Mouse (Mus musculus) MEL (cell line): Measurements from ENCODE around the gene Prkce. TPM values are rescaled to one million over a fixed set of nuclear protein-coding genes. Genes with fewer than 3 reads are reported as not detected.

Experiments
- DNase-seq: peaks from one replicate; pipeline ENCODE4 v3.0.0; 2011; ENCODE audit warnings: low read depth, low spot score
- H3K27ac ChIP-seq: 2 replicates; pipeline ENCODE4 v1.5.1; 2012; ENCODE audit warnings: low read depth, mild to moderate bottlenecking, control low read depth, low read length, moderate library complexity; ENCODE audit not compliant: control insufficient read depth
- H3K27me3 ChIP-seq, 2 experiments: fragments of 150-350 bp in 1 of 2; sonication (generic) in 1 of 2; 2 replicates each; pipeline ENCODE4 v1.6.1; 2012; ENCODE audit warnings: low read length in 2 of 2, mild to moderate bottlenecking in 2 of 2, improper control_type of control experiment in 1 of 2, moderate library complexity in 1 of 2; ENCODE audit not compliant: insufficient read depth in 2 of 2, control insufficient read depth in 1 of 2
- H3K36me3 ChIP-seq, 2 experiments: 2 replicates each; pipeline ENCODE4 v1.6.1; 2012 to 2014; ENCODE audit warnings: low read length in 2 of 2, improper control_type of control experiment in 1 of 2, inconsistent platforms in 1 of 2, mild to moderate bottlenecking in 1 of 2; ENCODE audit not compliant: insufficient read depth in 2 of 2, control insufficient read depth in 1 of 2
- H3K4me1 ChIP-seq, 2 experiments: fragments of 150-350 bp in 1 of 2; sonication (generic) in 1 of 2; 2 replicates each; pipeline ENCODE4 v1.6.1; 2012; ENCODE audit warnings: low read length in 2 of 2, improper control_type of control experiment in 1 of 2, mild to moderate bottlenecking in 1 of 2; ENCODE audit not compliant: insufficient read depth in 2 of 2, control insufficient read depth in 1 of 2
- H3K4me3 ChIP-seq, 2 experiments: fragments of 150-350 bp in 1 of 2; sonication (generic) in 1 of 2; 2 replicates each; pipeline ENCODE4 v1.5.1; 2012; ENCODE audit warnings: low read depth in 2 of 2, low read length in 2 of 2, mild to moderate bottlenecking in 2 of 2, moderate library complexity in 2 of 2, control low read depth in 1 of 2, improper control_type of control experiment in 1 of 2; ENCODE audit not compliant: control insufficient read depth in 1 of 2, insufficient read depth in 1 of 2
- H3K79me2 ChIP-seq: 2 replicates; pipeline ENCODE4 v1.6.1; 2012; ENCODE audit warnings: mild to moderate bottlenecking, low read length, moderate library complexity; ENCODE audit not compliant: control insufficient read depth, poor library complexity, insufficient read depth
- H3K9ac ChIP-seq: 2 replicates; pipeline ENCODE4 v1.6.1; 2012; ENCODE audit warnings: low read depth, mild to moderate bottlenecking, control low read depth, low read length, moderate library complexity; ENCODE audit not compliant: control insufficient read depth, poor library complexity, severe bottlenecking
- H3K9me3 ChIP-seq: fragments of 150-350 bp; sonication (generic); replicated peaks from 2 replicates; pipeline ENCODE4 v1.6.1; 2012; ENCODE audit warnings: mild to moderate bottlenecking, low read length, improper control_type of control experiment, moderate library complexity; ENCODE audit not compliant: insufficient read depth
- BHLHE40 ChIP-seq: IDR thresholded peaks from 2 replicates; pipeline ENCODE4 v1.6.1; 2012; ENCODE audit warnings: low read depth, mild to moderate bottlenecking, inconsistent platforms, low read length, improper control_type of control experiment, borderline replicate concordance
- CHD2 ChIP-seq: IDR thresholded peaks from 2 replicates; pipeline ENCODE4 v1.6.1; 2011; ENCODE audit warnings: low read length, improper control_type of control experiment
- E2F4 ChIP-seq: IDR thresholded peaks from 2 replicates; pipeline ENCODE4 v1.6.1; 2011; ENCODE audit warnings: low read depth, low read length, improper control_type of control experiment, borderline replicate concordance
- ELF1 ChIP-seq: IDR thresholded peaks from 2 replicates; pipeline ENCODE4 v1.6.1; 2014; ENCODE audit warnings: low read depth, mild to moderate bottlenecking, inconsistent platforms, low read length, improper control_type of control experiment, moderate library complexity
- ETS1 ChIP-seq: IDR thresholded peaks from 2 replicates; pipeline ENCODE4 v1.6.1; 2012; ENCODE audit warnings: low read depth, mild to moderate bottlenecking, inconsistent platforms, low read length, improper control_type of control experiment, moderate library complexity
- GATA1 ChIP-seq: IDR thresholded peaks from 2 replicates; pipeline ENCODE4 v1.6.1; 2011; ENCODE audit warnings: low read depth, low read length, improper control_type of control experiment
- MAX ChIP-seq: IDR thresholded peaks from 2 replicates; pipeline ENCODE4 v1.6.1; 2011; ENCODE audit warnings: low read length, improper control_type of control experiment
- MAZ ChIP-seq: IDR thresholded peaks from 2 replicates; pipeline ENCODE4 v1.6.1; 2012; ENCODE audit warnings: low read depth, mild to moderate bottlenecking, inconsistent platforms, low read length, improper control_type of control experiment
- MEF2A ChIP-seq: IDR thresholded peaks from 2 replicates; pipeline ENCODE4 v1.6.1; 2014; ENCODE audit warnings: low read depth, mild to moderate bottlenecking, inconsistent platforms, low read length, improper control_type of control experiment; ENCODE audit not compliant: poor library complexity, insufficient replicate concordance, severe bottlenecking; ENCODE audit errors: extremely low read depth
- MXI1 ChIP-seq: IDR thresholded peaks from 2 replicates; pipeline ENCODE4 v1.6.1; 2011; ENCODE audit warnings: mild to moderate bottlenecking, low read depth, low read length, improper control_type of control experiment
- MYB ChIP-seq: IDR thresholded peaks from 2 replicates; pipeline ENCODE4 v1.6.1; 2011; ENCODE audit warnings: mild to moderate bottlenecking, low read depth, low read length, improper control_type of control experiment
- POLR2A ChIP-seq, 2 experiments: IDR thresholded peaks; 2 replicates each; pipeline ENCODE4 v1.6.1; 2011 to 2012; ENCODE audit warnings: low read length in 2 of 2, mild to moderate bottlenecking in 2 of 2, control low read depth in 1 of 2, improper control_type of control experiment in 1 of 2, low read depth in 1 of 2, moderate library complexity in 1 of 2; ENCODE audit not compliant: control insufficient read depth in 1 of 2, insufficient read depth in 1 of 2, poor library complexity in 1 of 2
- SMC3 ChIP-seq: IDR thresholded peaks from 2 replicates; pipeline ENCODE4 v1.6.1; 2011; ENCODE audit warnings: low read depth, low read length, improper control_type of control experiment
- TCF12 ChIP-seq: IDR thresholded peaks from 2 replicates; pipeline ENCODE4 v1.6.1; 2014; ENCODE audit warnings: low read depth, mild to moderate bottlenecking, inconsistent platforms, low read length, improper control_type of control experiment, moderate library complexity
- UBTF ChIP-seq: IDR thresholded peaks from 2 replicates; pipeline ENCODE4 v1.6.1; 2012; ENCODE audit warnings: low read depth, mild to moderate bottlenecking, inconsistent platforms, low read length, improper control_type of control experiment, moderate library complexity, borderline replicate concordance; ENCODE audit not compliant: insufficient read depth
- ZKSCAN1 ChIP-seq: IDR thresholded peaks from 2 replicates; pipeline ENCODE4 v1.6.1; 2012; ENCODE audit warnings: low read depth, mild to moderate bottlenecking, inconsistent platforms, low read length, improper control_type of control experiment, moderate library complexity
- ZMIZ1 ChIP-seq: IDR thresholded peaks from 2 replicates; pipeline ENCODE4 v1.6.1; 2012; ENCODE audit warnings: low read depth, mild to moderate bottlenecking, inconsistent platforms, low read length, improper control_type of control experiment, moderate library complexity
- ZNF384 ChIP-seq: IDR thresholded peaks from 2 replicates; pipeline ENCODE4 v1.6.1; 2012; ENCODE audit warnings: low read depth, mild to moderate bottlenecking, inconsistent platforms, low read length, improper control_type of control experiment
- polyA plus RNA-seq, 2 experiments: library from polyadenylated mRNA; stranded (reverse) in 1 of 2; unstranded in 1 of 2; fragments of >175 nt in 1 of 2; fragments of >200 nt in 1 of 2; gene quantifications; 2 replicates each; pipeline versions ENCODE4 v1.2.1 to v1.2.4; 2012; ENCODE audit warnings: low replicate concordance in 2 of 2, low read depth in 1 of 2; ENCODE audit not compliant: insufficient read length in 2 of 2, insufficient read depth in 1 of 2, missing spikeins in 1 of 2
- total RNA-seq: library from RNA; depleted of rRNA; stranded (reverse); fragments of 300-350 nt; gene quantifications from 2 replicates; pipeline ENCODE4 v1.2.3, GENCODE M21; 2012

Gene Prkce
- total and polyA plus RNA-seq, 3 experiments = 3.0 to 5.3 TPM; not detected in 1

GRCm38 (mm10) chr17:86529411-86529810 lies 361.8 kb downstream of the Prkce start:
- Histone ChIP-seq H3K27me3 (no peaks in the 10 kb centered on the region), H3K27ac (no peak overlapping the region), H3K36me3 (no peaks in the 10 kb centered on the region), H3K9ac (no peak overlapping the region), H3K4me3 (no peak overlapping the region), H3K9me3 (no peaks in the 10 kb centered on the region), H3K4me1 (no peaks in the 10 kb centered on the region), H3K79me2 (no peaks in the 10 kb centered on the region)
- no peak for TF ChIP-seq POLR2A (IDR thresholded peaks at IDR 0.05; ENCODE audit: control insufficient read depth in 1 of 2, insufficient read depth in 1 of 2, low read depth in 1 of 2, low read length in 2 of 2, poor library complexity in 1 of 2)
- no peak for TF ChIP-seq BHLHE40
- TF ChIP-seq ZMIZ1 = no peak
- TF ChIP-seq GATA1 = no peak
- no peak for TF ChIP-seq TCF12
- TF ChIP-seq MEF2A = no peak
- no peak for TF ChIP-seq MYB
- TF ChIP-seq MAX = no peak
- TF ChIP-seq ETS1 = no peak
- TF ChIP-seq E2F4 = no peak
- no peak for TF ChIP-seq ZKSCAN1
- no peak for TF ChIP-seq SMC3
- no peak for TF ChIP-seq ZNF384
- no peak for TF ChIP-seq MXI1
- no peak for TF ChIP-seq UBTF
- no peak for TF ChIP-seq CHD2
- TF ChIP-seq ELF1 = no peak
- DNase-seq = no peak

- Histone ChIP-seq H3K9me3 (no peaks in the 10 kb centered on the region), H3K4me1 (no peaks in the 10 kb centered on the region), H3K79me2 (no peaks in the 10 kb centered on the region), H3K27me3 (no peaks in the 10 kb centered on the region), H3K9ac (no peak overlapping the region), H3K4me3 (no peak overlapping the region), H3K36me3 (no peaks in the 10 kb centered on the region), H3K27ac (no peak overlapping the region)
- TF ChIP-seq MAZ = no peak
- TF ChIP-seq MAX = no peak
- no peak for DNase-seq
Observed at GRCm38 (mm10) chr17:86531231-86531630, 363.6 kb downstream of the Prkce start.
